Mouse (Mus musculus): ENCODE results near the gene Notch2. TPM values are rescaled to one million over a fixed set of nuclear protein-coding genes. Genes with fewer than 3 reads are reported as not detected.

Notch2 gene
- polyA plus RNA-seq, 1 experiment from 2014 or later = 11.5 TPM

DNA sequence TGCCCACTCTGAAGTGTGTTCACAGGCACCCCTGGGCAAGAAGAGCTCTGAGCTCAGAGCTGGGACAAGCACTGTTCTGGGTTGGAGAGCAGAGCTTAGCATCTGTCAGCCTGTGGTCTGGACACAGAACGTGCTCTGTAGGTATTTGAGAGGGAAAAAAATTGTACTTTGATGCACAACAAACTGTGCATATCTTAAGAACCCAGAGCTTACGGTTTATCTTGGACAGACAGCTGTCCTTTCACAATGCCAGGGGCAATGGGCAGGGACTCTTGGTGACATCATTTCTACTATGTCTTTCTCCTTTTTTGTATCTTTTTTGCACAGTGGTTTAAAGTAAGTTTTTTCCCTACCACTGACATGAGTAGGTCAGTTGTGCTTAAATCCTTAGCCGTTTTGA lies 68.9 kb downstream of the Notch2 start:
- 84% methylated on average over 3 of the region's 3 CpGs for WGBS
- Histone ChIP-seq H3K4me3 (no peak overlapping the region), H3K36me3 (peaks cover 15% of the 10 kb centered on the region; the same call in 1 of the 2 replicates), H3K27ac (no peak overlapping the region), H3K9me3 (replicated peaks) (no peaks in the 10 kb centered on the region), H3K27me3 (no peaks in the 10 kb centered on the region), H3K4me1 (replicated peaks) (peaks cover 22% of the 10 kb centered on the region), H3K9ac (no peak overlapping the region), H3K4me2 (no peak overlapping the region)
- no peak for ATAC-seq (replicated peaks; ENCODE audit: insufficient number of reproducible peaks, insufficient read depth, low FRiP score, low read depth)

DNA sequence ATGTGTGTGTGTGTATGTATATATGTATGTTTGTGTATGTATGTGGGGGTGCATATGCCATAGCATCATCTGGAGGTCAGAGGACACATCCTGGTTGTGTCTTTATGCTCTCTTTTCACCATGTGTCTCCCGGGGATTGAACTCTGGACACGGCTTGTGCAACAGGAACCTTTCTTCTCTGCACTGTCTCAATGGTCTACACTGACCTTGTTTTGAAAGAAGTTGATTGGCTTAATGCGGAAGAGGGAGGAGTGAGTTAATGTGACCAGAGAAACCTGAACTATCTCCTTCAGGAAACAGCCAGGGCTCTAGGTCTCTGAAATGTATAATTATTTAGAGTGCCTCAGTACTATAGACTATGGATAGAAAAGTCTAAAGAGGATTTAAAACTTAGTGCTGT lies 69.6 kb downstream of the Notch2 start:
- no peak overlapping the region for H3K9ac ChIP-seq
- H3K36me3 ChIP-seq = peaks cover 15% of the 10 kb centered on the region
- ATAC-seq (replicated peaks; ENCODE audit: insufficient number of reproducible peaks, insufficient read depth, low FRiP score, low read depth) = no peak
- H3K9me3 ChIP-seq (replicated peaks) = no peaks in the 10 kb centered on the region
- H3K4me1 ChIP-seq (replicated peaks) = peaks cover 22% of the 10 kb centered on the region
- 84% methylated on average over 3 of the region's 3 CpGs for WGBS
- H3K27ac ChIP-seq = no peak overlapping the region
- H3K27me3 ChIP-seq = no peaks in the 10 kb centered on the region
- no peak overlapping the region for H3K4me2 ChIP-seq
- no peak overlapping the region for H3K4me3 ChIP-seq

GRCm38 (mm10) chr3:98084061-98084655 lies 70.8 kb downstream of the Notch2 start:
- Histone ChIP-seq H3K4me2 (no peak overlapping the region), H3K4me1 (replicated peaks) (peaks cover 22% of the 10 kb centered on the region), H3K4me3 (no peak overlapping the region), H3K9me3 (replicated peaks) (no peaks in the 10 kb centered on the region), H3K9ac (no peak overlapping the region), H3K27ac (peak overlapping the region; percentile 15; the same call in 1 of the 2 replicates), H3K36me3 (peaks cover 11% of the 10 kb centered on the region), H3K27me3 (no peaks in the 10 kb centered on the region)
- WGBS = 74% methylated on average over 8 of the region's 8 CpGs
- ATAC-seq (replicated peaks; ENCODE audit: insufficient number of reproducible peaks, insufficient read depth, low FRiP score, low read depth) = no peak

- no peak for ATAC-seq (replicated peaks; ENCODE audit: insufficient number of reproducible peaks, insufficient read depth, low FRiP score, low read depth)
- 79% methylated on average over 13 of the region's 13 CpGs for WGBS
- H3K27ac ChIP-seq = 0 out of 2 replicates have a peak overlapping the region, but pooled peaks have one; percentile 68
Measured at GRCm38 (mm10) chr3:98084870-98085269, 71.5 kb downstream of the Notch2 start.

DNA sequence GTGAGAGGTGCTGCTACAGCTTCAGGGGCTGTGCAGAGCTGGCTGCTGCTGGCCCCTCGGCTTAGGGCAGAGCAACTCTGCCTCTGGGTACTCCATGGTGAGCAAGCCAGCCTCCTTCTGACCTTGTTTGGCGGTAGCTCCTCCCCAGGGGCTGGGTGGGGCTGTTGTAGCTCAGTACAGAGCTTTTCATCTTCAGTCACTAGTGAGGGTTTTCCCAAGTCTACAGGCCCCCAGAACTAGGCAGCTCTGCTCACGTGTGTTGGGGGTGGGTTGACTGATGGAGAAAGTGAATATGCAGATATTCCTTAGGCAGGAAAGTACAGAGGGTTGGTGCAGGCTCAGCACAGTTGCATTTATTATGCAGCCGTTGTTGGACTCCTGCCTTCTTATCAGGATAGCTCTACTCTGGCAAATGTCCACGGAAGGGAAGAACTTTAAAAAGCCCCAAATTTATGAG lies 72.5 kb downstream of the Notch2 start:
- H3K9ac ChIP-seq = no peak overlapping the region
- H3K4me1 ChIP-seq (replicated peaks) = peaks cover 27% of the 10 kb centered on the region
- H3K27ac ChIP-seq = peak overlapping the region; percentile 68
- H3K4me2 ChIP-seq = no peak overlapping the region
- 17% methylated on average over 5 of the region's 5 CpGs for WGBS
- peak; percentile 56 for ATAC-seq (replicated peaks; ENCODE audit: insufficient number of reproducible peaks, insufficient read depth, low FRiP score, low read depth)
- H3K4me3 ChIP-seq = no peak overlapping the region
- H3K9me3 ChIP-seq (replicated peaks) = no peaks in the 10 kb centered on the region
- H3K36me3 ChIP-seq = peaks cover 11% of the 10 kb centered on the region
- no peaks in the 10 kb centered on the region for H3K27me3 ChIP-seq

More at GRCm38 (mm10) chr3:98084870-98085269, 71.5 kb downstream of the Notch2 start:
- peaks cover 11% of the 10 kb centered on the region for H3K36me3 ChIP-seq
- no peak overlapping the region for H3K4me2 ChIP-seq
- H3K4me3 ChIP-seq = no peak overlapping the region
- H3K27me3 ChIP-seq = no peaks in the 10 kb centered on the region
- H3K9ac ChIP-seq = no peak overlapping the region
- H3K9me3 ChIP-seq (replicated peaks) = no peaks in the 10 kb centered on the region
- peaks cover 27% of the 10 kb centered on the region for H3K4me1 ChIP-seq (replicated peaks)

DNA sequence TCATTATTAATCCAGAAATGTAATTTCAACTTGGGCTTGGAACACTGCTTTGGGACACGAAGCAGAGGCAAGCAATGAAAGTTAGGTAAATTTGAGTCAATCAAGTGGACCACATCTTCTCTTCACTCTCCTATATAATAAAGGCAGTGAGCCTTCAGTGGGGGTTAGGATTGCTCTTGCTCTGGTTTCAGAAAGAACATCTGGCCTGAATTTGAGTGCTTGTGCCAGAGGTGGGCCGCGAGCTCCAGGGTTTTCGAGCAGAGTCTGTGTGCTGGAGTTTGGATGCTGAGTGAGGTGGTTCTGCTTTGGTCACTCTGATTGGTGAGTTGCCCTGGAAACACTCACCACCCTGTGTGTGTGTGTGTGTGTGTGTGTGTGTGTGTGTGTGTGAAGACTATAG lies 73.1 kb downstream of the Notch2 start:
- Histone ChIP-seq H3K9me3 (replicated peaks) (no peaks in the 10 kb centered on the region), H3K4me2 (no peak overlapping the region), H3K4me3 (no peak overlapping the region), H3K27me3 (no peaks in the 10 kb centered on the region), H3K27ac (peak overlapping the region; percentile 68), H3K9ac (no peak overlapping the region), H3K36me3 (peaks cover 11% of the 10 kb centered on the region), H3K4me1 (replicated peaks) (peaks cover 27% of the 10 kb centered on the region)
- ATAC-seq (replicated peaks; ENCODE audit: insufficient number of reproducible peaks, insufficient read depth, low FRiP score, low read depth) = no peak
- 65% methylated on average over 4 of the region's 4 CpGs for WGBS

- Histone ChIP-seq H3K27me3 (no peaks in the 10 kb centered on the region), H3K9me3 (replicated peaks) (no peaks in the 10 kb centered on the region), H3K4me2 (no peak overlapping the region), H3K4me1 (replicated peaks) (peaks cover 27% of the 10 kb centered on the region), H3K4me3 (no peak overlapping the region), H3K9ac (no peak overlapping the region), H3K36me3 (peaks cover 9% of the 10 kb centered on the region), H3K27ac (peak overlapping the region; percentile 68)
- 65% methylated on average over 5 of the region's 5 CpGs for WGBS
- ATAC-seq (replicated peaks; ENCODE audit: insufficient number of reproducible peaks, insufficient read depth, low FRiP score, low read depth) = no peak
Measured at GRCm38 (mm10) chr3:98086860-98087259, 73.5 kb downstream of the Notch2 start.

GRCm38 (mm10) chr3:98087551-98087950 lies 74.2 kb downstream of the Notch2 start:
- Histone ChIP-seq H3K9ac (no peak overlapping the region), H3K27me3 (no peaks in the 10 kb centered on the region), H3K9me3 (replicated peaks) (no peaks in the 10 kb centered on the region), H3K4me3 (no peak overlapping the region), H3K4me1 (replicated peaks) (peaks cover 27% of the 10 kb centered on the region), H3K4me2 (no peak overlapping the region), H3K27ac (no peak overlapping the region), H3K36me3 (peaks cover 3% of the 10 kb centered on the region; the same call in 1 of the 2 replicates)
- no peak for ATAC-seq (replicated peaks; ENCODE audit: insufficient number of reproducible peaks, insufficient read depth, low FRiP score, low read depth)
- WGBS = 83% methylated on average over 3 of the region's 3 CpGs

DNA sequence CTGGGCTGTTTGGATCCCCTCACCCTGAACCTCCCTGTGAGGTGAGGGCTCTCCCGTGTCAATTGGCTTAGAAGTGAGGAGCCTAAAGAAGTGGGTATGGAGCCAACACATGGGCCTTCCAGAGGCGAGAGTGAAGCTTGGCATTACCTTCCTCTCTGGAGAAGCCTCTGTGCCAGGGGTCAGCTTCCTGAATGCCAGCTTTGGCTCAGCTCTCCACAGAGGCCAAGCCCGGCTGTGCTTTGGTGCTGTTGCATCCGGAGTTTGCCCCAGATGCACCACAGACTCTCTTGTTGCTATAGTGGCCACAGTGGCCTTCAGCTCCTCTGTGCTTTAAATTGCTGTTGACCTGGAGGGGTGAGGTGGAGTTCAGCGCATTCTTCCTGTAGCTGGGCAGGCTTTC lies 76.4 kb downstream of the Notch2 start:
- no peak for ATAC-seq (replicated peaks; ENCODE audit: insufficient number of reproducible peaks, insufficient read depth, low FRiP score, low read depth)
- 70% methylated on average over 5 of the region's 5 CpGs for WGBS
- H3K4me3 ChIP-seq = no peak overlapping the region
- H3K4me1 ChIP-seq (replicated peaks) = peaks cover 42% of the 10 kb centered on the region
- peak overlapping the region; percentile 6; the same call in 1 of the 2 replicates for H3K27ac ChIP-seq
- no peaks in the 10 kb centered on the region; the same call in 1 of the 2 replicates for H3K36me3 ChIP-seq
- no peak overlapping the region for H3K9ac ChIP-seq
- no peak overlapping the region for H3K4me2 ChIP-seq
- H3K9me3 ChIP-seq (replicated peaks) = no peaks in the 10 kb centered on the region
- H3K27me3 ChIP-seq = no peaks in the 10 kb centered on the region

GRCm38 (mm10) chr3:98090129-98090528 lies 76.8 kb downstream of the Notch2 start:
- Histone ChIP-seq H3K27ac (peak overlapping the region; percentile 6; the same call in 1 of the 2 replicates), H3K4me1 (replicated peaks) (peaks cover 42% of the 10 kb centered on the region)
- ATAC-seq (replicated peaks; ENCODE audit: insufficient number of reproducible peaks, insufficient read depth, low FRiP score, low read depth) = no peak

GRCm38 (mm10) chr3:98092680-98093370 lies 79.5 kb downstream of the Notch2 start:
- Histone ChIP-seq H3K27ac (0 out of 2 replicates have a peak overlapping the region, but pooled peaks have one; percentile 15), H3K9me3 (replicated peaks) (no peaks in the 10 kb centered on the region), H3K4me2 (no peak overlapping the region), H3K9ac (no peak overlapping the region), H3K4me1 (replicated peaks) (peaks cover 39% of the 10 kb centered on the region), H3K36me3 (no peaks in the 10 kb centered on the region), H3K27me3 (no peaks in the 10 kb centered on the region), H3K4me3 (no peak overlapping the region)
- no peak for ATAC-seq (replicated peaks; ENCODE audit: insufficient number of reproducible peaks, insufficient read depth, low FRiP score, low read depth)
- 66% methylated on average over 10 of the region's 10 CpGs for WGBS

More at GRCm38 (mm10) chr3:98090129-98090528, 76.8 kb downstream of the Notch2 start:
- H3K27me3 ChIP-seq = no peaks in the 10 kb centered on the region
- no peaks in the 10 kb centered on the region for H3K9me3 ChIP-seq (replicated peaks)
- no peak overlapping the region for H3K9ac ChIP-seq
- no peaks in the 10 kb centered on the region; the same call in 1 of the 2 replicates for H3K36me3 ChIP-seq
- no peak overlapping the region for H3K4me3 ChIP-seq
- H3K4me2 ChIP-seq = no peak overlapping the region
- 81% methylated on average over 8 of the region's 8 CpGs for WGBS
